Mouse (Mus musculus) spleen, adult 2 months (tissue): ENCODE measurements at regions not wholly inside any gene's neighbourhood (a gene's known extent, or its start where the extent isn't known, plus 50 kb on each side); places are given as distances from the start of the nearest gene placed in this dataset.

Source experiments
- CTCF ChIP-seq: fragments of 200-500 bp; IDR thresholded peaks from 2 replicates; pipeline ENCODE4 v1.5.1; 2011; ENCODE audit warnings: mild to moderate bottlenecking, inconsistent platforms; ENCODE audit not compliant: insufficient read depth, insufficient read length, insufficient replicate concordance; ENCODE audit errors: extremely low read depth
- POLR2A ChIP-seq: fragments of 200-500 bp; IDR thresholded peaks from 2 replicates; pipeline ENCODE4 v1.6.1; 2011; ENCODE audit warnings: low read depth, low read length, inconsistent platforms

DNA sequence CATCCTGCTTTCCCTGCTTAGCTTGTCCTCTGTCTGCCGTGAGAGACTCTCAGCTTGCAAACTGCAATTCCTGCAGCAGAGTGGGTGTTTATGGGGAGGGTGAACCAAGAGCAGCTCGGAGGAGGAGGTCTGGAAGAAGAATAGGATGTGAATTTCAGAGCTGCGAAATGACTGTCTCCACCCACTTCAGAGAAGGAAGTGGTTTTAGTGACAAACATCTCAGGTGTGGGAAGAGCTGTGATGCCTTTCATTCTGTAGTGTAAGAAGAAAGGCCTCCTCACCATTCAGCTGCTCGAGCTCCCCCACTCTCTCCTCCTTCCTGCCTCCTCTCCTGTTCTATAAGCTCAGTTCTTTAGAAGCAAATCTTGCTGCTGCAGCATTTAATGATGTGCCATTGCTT, 230.9 kb downstream of the Adgrg6 start:
- TF ChIP-seq POLR2A (no peak), CTCF (no peak)
